Mouse (Mus musculus): ENCODE measurements around the gene Cabp1. TPM values are rescaled to one million over a fixed set of nuclear protein-coding genes. Genes with fewer than 3 reads are reported as not detected.

Gene Cabp1
- polyA plus RNA-seq, 1 experiment from 2014 or later: 10.3 TPM

GRCm38 (mm10) chr5:115207244-115207643 lies 13.1 kb upstream of the Cabp1 start:
- Histone ChIP-seq H3K4me3 (no peak overlapping the region), H3K36me3 (no peaks in the 10 kb centered on the region), H3K27me3 (peaks cover 33% of the 10 kb centered on the region), H3K4me2 (replicated peaks) (no peak overlapping the region), H3K27ac (no peak overlapping the region), H3K9me3 (replicated peaks) (no peaks in the 10 kb centered on the region), H3K9ac (no peak overlapping the region), H3K4me1 (peaks cover 19% of the 10 kb centered on the region)
- 54% methylated on average over 5 of the region's 5 CpGs for WGBS
- ATAC-seq (ENCODE audit: low FRiP score): no peak

GRCm38 (mm10) chr5:115204562-115205311 lies 10.6 kb upstream of the Cabp1 start:
- ATAC-seq (ENCODE audit: low FRiP score): peak; percentile 94
- peak overlapping the region; percentile 49 for H3K4me2 ChIP-seq (replicated peaks)
- 3% methylated on average over 31 of the region's 31 CpGs for WGBS

GRCm38 (mm10) chr5:115203735-115204561 lies 9.8 kb upstream of the Cabp1 start:
- ATAC-seq (ENCODE audit: low FRiP score): peak; percentile 79
- Histone ChIP-seq H3K27ac (peak overlapping the region; percentile 86), H3K9ac (peak overlapping the region; percentile 28), H3K27me3 (peaks cover 24% of the 10 kb centered on the region), H3K9me3 (replicated peaks) (no peaks in the 10 kb centered on the region), H3K4me3 (peak overlapping the region; percentile 19), H3K4me1 (peaks cover 19% of the 10 kb centered on the region), H3K36me3 (no peaks in the 10 kb centered on the region), H3K4me2 (replicated peaks) (peak overlapping the region; percentile 49)
- WGBS: 12% methylated on average over 23 of the region's 23 CpGs

More at GRCm38 (mm10) chr5:115204562-115205311, 10.6 kb upstream of the Cabp1 start:
- no peaks in the 10 kb centered on the region for H3K36me3 ChIP-seq
- H3K9me3 ChIP-seq (replicated peaks): no peaks in the 10 kb centered on the region
- peaks cover 19% of the 10 kb centered on the region for H3K4me1 ChIP-seq
- H3K27ac ChIP-seq: peak overlapping the region; percentile 86
- H3K9ac ChIP-seq: peak overlapping the region; percentile 28
- H3K4me3 ChIP-seq: peak overlapping the region; percentile 19
- peaks cover 24% of the 10 kb centered on the region for H3K27me3 ChIP-seq

GRCm38 (mm10) chr5:115194626-115195221 lies 543 bp upstream of the Cabp1 start:
- Histone ChIP-seq H3K9me3 (replicated peaks) (no peaks in the 10 kb centered on the region), H3K4me1 (peaks cover 34% of the 10 kb centered on the region), H3K36me3 (no peaks in the 10 kb centered on the region), H3K27ac (no peak overlapping the region; the same call in 1 of the 2 replicates), H3K4me3 (peak overlapping the region; percentile 69), H3K9ac (peak overlapping the region; percentile 84; the same call in 1 of the 2 replicates), H3K27me3 (peaks cover 82% of the 10 kb centered on the region), H3K4me2 (replicated peaks) (peak overlapping the region; percentile 100)
- WGBS: 4% methylated on average over 12 of the region's 12 CpGs
- ATAC-seq (ENCODE audit: low FRiP score): peak; percentile 5; the same call in 1 of the 2 replicates

- H3K27ac ChIP-seq: peak overlapping the region; percentile 60; the same call in 1 of the 2 replicates
- H3K27me3 ChIP-seq: peaks cover 89% of the 10 kb centered on the region
- ATAC-seq (ENCODE audit: low FRiP score): no peak
- peak overlapping the region; percentile 100 for H3K4me2 ChIP-seq (replicated peaks)
- 1% methylated on average over 28 of the region's 34 CpGs for WGBS
- H3K36me3 ChIP-seq: no peaks in the 10 kb centered on the region
- peaks cover 34% of the 10 kb centered on the region for H3K4me1 ChIP-seq
- H3K4me3 ChIP-seq: peak overlapping the region; percentile 69
- no peaks in the 10 kb centered on the region for H3K9me3 ChIP-seq (replicated peaks)
- peak overlapping the region; percentile 84 for H3K9ac ChIP-seq
Observed at GRCm38 (mm10) chr5:115193226-115193625, 955 bp downstream of the Cabp1 start.

- H3K9me3 ChIP-seq (replicated peaks): no peaks in the 10 kb centered on the region
- no peak overlapping the region; the same call in 1 of the 2 replicates for H3K9ac ChIP-seq
- peaks cover 34% of the 10 kb centered on the region for H3K4me1 ChIP-seq
- WGBS: 14% methylated on average over 7 of the region's 7 CpGs
- no peak for ATAC-seq (ENCODE audit: low FRiP score)
- H3K4me2 ChIP-seq (replicated peaks): peak overlapping the region; percentile 100
- H3K36me3 ChIP-seq: no peaks in the 10 kb centered on the region
- H3K27ac ChIP-seq: peak overlapping the region; percentile 17; the same call in 1 of the 2 replicates
- peak overlapping the region; percentile 69 for H3K4me3 ChIP-seq
- H3K27me3 ChIP-seq: peaks cover 86% of the 10 kb centered on the region
Observed at GRCm38 (mm10) chr5:115192828-115193195, 1.4 kb downstream of the Cabp1 start.

- ATAC-seq (ENCODE audit: low FRiP score): no peak
- H3K4me2 ChIP-seq (replicated peaks): peak overlapping the region; percentile 100
- peak overlapping the region; percentile 17; the same call in 1 of the 2 replicates for H3K27ac ChIP-seq
- peaks cover 40% of the 10 kb centered on the region for H3K4me1 ChIP-seq
- peak overlapping the region; percentile 69 for H3K4me3 ChIP-seq
- H3K27me3 ChIP-seq: peaks cover 80% of the 10 kb centered on the region
- no peaks in the 10 kb centered on the region for H3K9me3 ChIP-seq (replicated peaks)
- H3K9ac ChIP-seq: 0 out of 2 replicates have a peak overlapping the region, but pooled peaks have one; percentile 35
- no peaks in the 10 kb centered on the region for H3K36me3 ChIP-seq
- WGBS: 9% methylated on average over 29 of the region's 29 CpGs
Observed at GRCm38 (mm10) chr5:115191880-115192827, 2.0 kb downstream of the Cabp1 start.

- Histone ChIP-seq H3K9me3 (replicated peaks) (no peaks in the 10 kb centered on the region), H3K27ac (no peak overlapping the region), H3K4me1 (peaks cover 58% of the 10 kb centered on the region), H3K27me3 (peaks cover 75% of the 10 kb centered on the region), H3K4me2 (replicated peaks) (no peak overlapping the region), H3K36me3 (no peaks in the 10 kb centered on the region), H3K9ac (no peak overlapping the region), H3K4me3 (no peak overlapping the region)
- WGBS: 66% methylated on average over 12 of the region's 12 CpGs
- ATAC-seq (ENCODE audit: low FRiP score): no peak
Observed at GRCm38 (mm10) chr5:115190081-115190480, 4.1 kb downstream of the Cabp1 start.

GRCm38 (mm10) chr5:115188824-115189223 lies 5.4 kb downstream of the Cabp1 start:
- WGBS: 52% methylated on average over 5 of the region's 5 CpGs
- Histone ChIP-seq H3K4me1 (peaks cover 58% of the 10 kb centered on the region), H3K36me3 (no peaks in the 10 kb centered on the region), H3K9me3 (replicated peaks) (no peaks in the 10 kb centered on the region), H3K4me3 (no peak overlapping the region), H3K4me2 (replicated peaks) (no peak overlapping the region), H3K9ac (no peak overlapping the region), H3K27me3 (peaks cover 62% of the 10 kb centered on the region), H3K27ac (no peak overlapping the region)
- ATAC-seq (ENCODE audit: low FRiP score): no peak

GRCm38 (mm10) chr5:115187188-115188131 lies 6.7 kb downstream of the Cabp1 start:
- H3K9me3 ChIP-seq (replicated peaks): no peaks in the 10 kb centered on the region
- H3K4me3 ChIP-seq: no peak overlapping the region
- peak overlapping the region; percentile 29 for H3K4me2 ChIP-seq (replicated peaks)
- peaks cover 47% of the 10 kb centered on the region for H3K4me1 ChIP-seq
- peaks cover 51% of the 10 kb centered on the region for H3K27me3 ChIP-seq
- WGBS: 16% methylated on average over 26 of the region's 26 CpGs
- no peak overlapping the region for H3K9ac ChIP-seq
- H3K36me3 ChIP-seq: no peaks in the 10 kb centered on the region
- peak overlapping the region; percentile 76; the same call in 1 of the 2 replicates for H3K27ac ChIP-seq
- ATAC-seq (ENCODE audit: low FRiP score): peak; percentile 78
